Mouse (Mus musculus) cerebellum, adult 8-10 months (tissue): ENCODE measurements around the gene Spata5.
"Not testable (repeated sequence)": the region's sequence is repeated elsewhere in the genome, so short reads cannot be mapped to it uniquely, and the experiment has no call there.

ENCODE experiments used
- DNase-seq: peaks from one replicate; pipeline ENCODE4 v3.0.0; 2022

The Spata5 gene

GRCm38 (mm10) chr3:37584576-37584975 lies 164.9 kb downstream of the Spata5 start:
- DNase-seq: no peak

GRCm38 (mm10) chr3:37585967-37586730 lies 166.5 kb downstream of the Spata5 start:
- DNase-seq: peak; percentile 12

- DNase-seq: no peak
Observed at GRCm38 (mm10) chr3:37586731-37587578, 167.3 kb downstream of the Spata5 start.

GRCm38 (mm10) chr3:37595721-37596120 lies 176.0 kb downstream of the Spata5 start:
- DNase-seq: no peak

- DNase-seq: no peak
Observed at GRCm38 (mm10) chr3:37596519-37596918, 176.8 kb downstream of the Spata5 start.

- DNase-seq: no peak
Observed at GRCm38 (mm10) chr3:37597200-37597599, 177.5 kb downstream of the Spata5 start.

- not testable (repeated sequence) for DNase-seq
Observed at GRCm38 (mm10) chr3:37599641-37600040, 179.9 kb downstream of the Spata5 start.

- DNase-seq: no peak
Observed at GRCm38 (mm10) chr3:37602356-37602755, 182.7 kb downstream of the Spata5 start.

GRCm38 (mm10) chr3:37602890-37603289 lies 183.2 kb downstream of the Spata5 start:
- DNase-seq: no peak

GRCm38 (mm10) chr3:37603541-37603940 lies 183.8 kb downstream of the Spata5 start:
- DNase-seq: no peak

- DNase-seq: peak; percentile 41
Observed at GRCm38 (mm10) chr3:37604976-37605875, 185.5 kb downstream of the Spata5 start.

- DNase-seq: no peak
Observed at GRCm38 (mm10) chr3:37605876-37606238, 186.2 kb downstream of the Spata5 start.

GRCm38 (mm10) chr3:37608926-37609325 lies 189.2 kb downstream of the Spata5 start:
- DNase-seq: no peak

- DNase-seq: no peak
Observed at GRCm38 (mm10) chr3:37610670-37611069, 191.0 kb downstream of the Spata5 start.

GRCm38 (mm10) chr3:37613722-37614121 lies 194.0 kb downstream of the Spata5 start:
- DNase-seq: no peak

GRCm38 (mm10) chr3:37614878-37615650 lies 195.4 kb downstream of the Spata5 start:
- DNase-seq: no peak

- no peak for DNase-seq
Observed at GRCm38 (mm10) chr3:37616586-37617547, 197.2 kb downstream of the Spata5 start.
